Mouse (Mus musculus) liver, postnatal 0 days (tissue): Measurements from ENCODE around the gene Fhit.

Experiments used
- CTCF ChIP-seq: sonication (generic); IDR thresholded peaks from 2 replicates; pipeline ENCODE4 v1.5.1; 2016; ENCODE audit warnings: antibody characterized with exemption, low read depth
- EP300 ChIP-seq: IDR thresholded peaks from 2 replicates; pipeline ENCODE4 v1.6.1; 2016; ENCODE audit warnings: antibody characterized with exemption, low read depth, mild to moderate bottlenecking

DNA sequence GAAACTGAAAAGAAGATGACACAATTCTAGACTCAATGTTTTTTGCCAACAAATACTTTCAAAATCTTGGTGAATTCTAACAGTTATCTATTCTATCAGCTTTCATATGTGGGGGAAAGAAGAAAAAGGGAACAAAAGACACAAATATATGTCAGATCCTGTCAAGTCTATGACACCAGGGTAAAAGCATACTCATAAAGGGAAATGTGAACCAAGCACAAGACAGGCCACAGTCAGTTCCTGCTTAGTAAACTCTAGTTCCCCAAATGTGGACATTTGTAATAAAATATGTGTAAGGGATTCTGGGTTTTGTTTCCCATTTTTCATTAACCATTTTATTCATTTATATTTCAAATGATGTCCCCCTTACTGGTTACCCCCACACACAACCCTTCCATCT lies 1022.5 kb downstream of the Fhit start:
- TF ChIP-seq CTCF (no peak), EP300 (no peak)
